Mouse (Mus musculus) right cerebral cortex, postnatal 10 days (tissue): ENCODE results near the gene Prc1.

Source experiments
- DNase-seq, 2 experiments: peaks; one replicate each; pipeline ENCODE4 v3.0.0; 2021; ENCODE audit warnings: low spot score in 2 of 2

Prc1 gene

GRCm38 (mm10) chr7:80334848-80335247 lies 40.6 kb downstream of the Prc1 start:
- no peak for DNase-seq

GRCm38 (mm10) chr7:80336932-80337331 lies 42.7 kb downstream of the Prc1 start:
- DNase-seq = no peak

DNA sequence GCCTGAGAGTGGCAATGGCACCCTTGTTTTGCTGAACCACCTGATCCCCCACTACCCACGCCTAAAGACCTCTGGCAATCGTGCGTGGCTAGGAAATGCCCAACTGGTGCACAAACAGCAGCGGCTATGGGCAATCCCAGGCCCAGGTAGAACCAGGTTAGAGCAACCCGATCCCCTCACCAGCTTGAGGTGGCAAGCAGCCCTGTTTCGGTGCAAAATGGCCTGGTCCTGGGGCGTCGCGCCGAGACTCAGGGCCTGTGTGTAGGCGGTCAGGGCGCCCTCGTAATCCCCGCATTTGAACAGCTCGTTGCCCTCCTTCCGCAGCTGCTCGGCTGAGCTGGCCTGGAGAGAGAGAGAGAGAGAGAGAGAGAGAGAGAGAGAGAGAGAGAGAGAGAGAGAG lies 45.1 kb downstream of the Prc1 start:
- peak in 1 of 2 experiments; percentile 63 for DNase-seq

GRCm38 (mm10) chr7:80339793-80340628 lies 45.8 kb downstream of the Prc1 start:
- peak; percentile 98 to 99 for DNase-seq

GRCm38 (mm10) chr7:80340793-80341192 lies 46.5 kb downstream of the Prc1 start, which contains the start of gene Unc45a:
TSS of gene Unc45a (minus strand) at chr7:80341005.
- DNase-seq = peak; percentile 79 to 80

DNA sequence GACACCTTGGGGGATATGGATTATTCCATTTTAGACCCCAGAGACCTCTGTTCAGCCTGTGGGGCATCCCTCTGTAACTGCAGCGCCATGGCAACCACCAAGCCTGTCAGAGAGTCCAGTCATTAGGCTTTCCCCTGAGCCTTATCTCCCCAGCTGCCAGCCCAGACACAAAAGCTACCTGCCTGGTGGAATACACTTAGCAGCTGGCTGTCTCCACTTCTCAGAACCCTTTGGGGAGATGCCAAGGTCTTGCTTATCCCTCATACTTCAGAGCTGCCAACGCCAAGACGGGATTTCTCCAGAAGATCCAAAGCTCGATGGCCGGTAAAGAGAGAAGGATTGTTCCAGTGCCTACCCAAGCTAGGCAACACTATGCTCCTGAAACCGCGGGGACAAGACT lies 47.5 kb downstream of the Prc1 start:
- no peak for DNase-seq

GRCm38 (mm10) chr7:80342858-80343257 lies 48.6 kb downstream of the Prc1 start, which contains the start of gene Hddc3:
TSS of gene Hddc3 (plus strand) at chr7:80343104.
- peak; percentile 97 for DNase-seq

- no peak for DNase-seq
These were observed 49.2 kb downstream of the Prc1 start for GRCm38 (mm10) chr7:80343270-80344018.

GRCm38 (mm10) chr7:80346173-80346572 lies 51.9 kb downstream of the Prc1 start:
- DNase-seq = no peak

- DNase-seq = no peak
These were observed 52.6 kb downstream of the Prc1 start for GRCm38 (mm10) chr7:80346830-80347229.

DNA sequence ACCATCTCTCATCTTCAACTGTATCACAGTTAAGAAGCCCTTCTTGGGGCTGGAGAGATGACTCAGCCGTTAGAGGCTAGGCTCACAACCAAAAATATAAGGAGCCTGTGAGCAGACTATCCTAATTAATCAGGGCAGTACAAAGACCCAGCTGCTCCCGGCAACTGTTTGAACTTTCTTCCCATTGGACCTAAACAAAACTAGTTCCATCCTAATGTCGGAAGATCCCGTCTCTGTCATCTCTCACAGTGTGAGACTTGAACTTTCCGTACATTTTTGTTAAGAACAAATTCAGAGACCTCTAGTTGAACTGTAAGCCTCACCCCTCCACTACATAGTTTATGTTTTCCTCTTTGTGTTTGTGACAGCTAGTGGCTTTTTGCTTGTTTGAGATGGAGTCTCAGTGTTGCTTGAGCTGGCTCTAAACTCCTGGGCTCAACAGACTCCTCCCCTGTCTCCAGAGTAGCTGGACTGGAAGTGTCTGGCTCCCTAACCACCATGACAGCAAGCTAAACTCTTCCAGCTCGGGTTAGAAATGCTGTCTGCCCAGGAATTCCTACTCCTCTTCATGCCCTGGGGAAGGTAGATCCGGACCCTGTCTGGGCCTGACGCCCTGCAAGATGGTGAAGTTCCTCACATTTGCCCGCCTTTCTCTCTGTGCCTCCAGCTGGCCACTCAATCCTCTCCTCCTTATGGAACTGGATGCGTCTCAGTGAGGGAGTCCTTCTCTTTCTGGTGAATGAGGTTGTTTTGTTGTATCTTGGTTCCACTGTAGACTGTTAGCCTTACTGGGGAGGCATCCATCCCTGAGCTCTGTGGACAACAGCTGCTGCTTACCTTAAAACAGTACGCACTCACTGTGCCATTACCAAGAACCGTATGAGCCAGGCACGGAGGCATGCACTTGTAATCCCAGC lies 53.7 kb downstream of the Prc1 start:
- no peak for DNase-seq

- DNase-seq = no peak
These were observed 56.6 kb downstream of the Prc1 start for GRCm38 (mm10) chr7:80350808-80351207.

GRCm38 (mm10) chr7:80352920-80353319 lies 58.7 kb downstream of the Prc1 start:
- DNase-seq = no peak

GRCm38 (mm10) chr7:80356351-80356750 lies 62.1 kb downstream of the Prc1 start:
- no peak for DNase-seq

DNA sequence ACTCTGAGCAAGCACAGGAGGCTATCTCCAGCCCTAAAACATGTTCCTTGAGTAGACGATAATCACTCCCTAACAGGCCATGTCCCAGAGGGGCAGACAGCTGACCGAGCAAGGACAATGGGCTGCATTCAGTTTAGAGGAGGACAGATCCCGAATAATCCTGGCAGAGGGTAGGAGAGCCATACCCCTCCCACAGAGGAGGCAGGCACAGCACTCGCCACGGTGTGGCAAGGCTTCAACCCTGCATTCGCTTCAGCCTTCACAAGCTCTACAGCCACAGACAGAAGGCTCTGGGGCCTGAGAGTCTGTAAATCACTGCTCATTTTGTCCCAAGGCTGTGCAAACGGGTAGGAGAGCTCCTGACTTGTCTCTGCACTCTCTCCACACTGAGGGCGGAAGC lies 62.9 kb downstream of the Prc1 start:
- DNase-seq = peak; percentile 61 to 69

- DNase-seq = no peak
These were observed 63.8 kb downstream of the Prc1 start for GRCm38 (mm10) chr7:80358039-80358438.

GRCm38 (mm10) chr7:80360435-80360834 lies 66.2 kb downstream of the Prc1 start:
- DNase-seq = no peak

DNA sequence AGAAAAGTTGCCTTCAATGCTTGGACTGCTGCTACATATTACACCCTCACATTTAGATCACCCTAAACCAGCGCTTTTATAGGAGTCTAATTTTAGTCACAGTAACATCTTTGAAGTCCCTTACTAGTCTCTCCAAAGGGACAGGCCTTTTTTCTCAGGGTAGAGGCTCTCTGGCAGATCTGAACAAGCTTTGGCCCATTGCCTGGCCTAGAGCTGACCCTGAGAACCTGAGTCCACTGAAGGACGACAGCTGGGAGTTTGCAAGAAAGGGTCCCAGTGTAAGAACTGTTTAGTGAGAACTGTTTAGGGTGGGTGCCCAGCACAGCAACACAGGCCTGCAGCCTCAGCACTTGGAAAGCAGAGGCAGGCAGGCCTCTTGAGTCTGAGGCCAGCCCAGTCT lies 71.5 kb downstream of the Prc1 start:
- DNase-seq = no peak
